Mouse (Mus musculus) CD4-positive naive resting alpha-beta T cell, adult 76 days (primary cell): ENCODE data around the gene Tdo2. TPM values are rescaled to one million over a fixed set of nuclear protein-coding genes. Genes with fewer than 3 reads are reported as not detected.

Experiments
- total RNA-seq: library from RNA; stranded (reverse); gene quantifications from one replicate; pipeline ENCODE4 v1.2.4, GENCODE M21; 2023

The Tdo2 gene
- total RNA-seq, result not detected

GRCm38 (mm10) chr3:81976102-81976501, at the start of gene Tdo2:
Tdo2 (minus strand) TSS chr3:81976202.

GRCm38 (mm10) chr3:81981990-81982389, 6.0 kb upstream of the Tdo2 start, which contains the start of gene Asic5:
Asic5 (plus strand) TSS chr3:81982290.

GRCm38 (mm10) chr3:81932141-81933101, 43.6 kb downstream of the Tdo2 start, which contains the start of gene Ctso:
Ctso (plus strand) TSS chr3:81932601.

Other genes starting within 250 kb of the Tdo2 start
- gene Ctso, start 43.6 kb downstream of the Tdo2 start, total RNA-seq, result 31.0 TPM
- not detected for gene Asic5, start 6.1 kb upstream of the Tdo2 start, total RNA-seq
- 6.1 TPM for gene Gucy1b1, start 98.5 kb upstream of the Tdo2 start, total RNA-seq
- gene Gucy1a1, start 169.6 kb upstream of the Tdo2 start, total RNA-seq, result 2.5 TPM